Mouse (Mus musculus) kidney, embryonic 14.5 days (tissue): Measurements from ENCODE around the gene Ivns1abp. TPM values are rescaled to one million over a fixed set of nuclear protein-coding genes. Genes with fewer than 3 reads are reported as not detected.

Source experiments
- ATAC-seq: fragments of 200-750 bp; cut with Nextera tagmentation; 2 replicates; pipeline ENCODE4 v1.8.0; 2017; ENCODE audit warnings: moderate number of reproducible peaks, mild to moderate bottlenecking, moderate TSS enrichment, moderate library complexity; ENCODE audit not compliant: low FRiP score, low TSS enrichment
- H3K27ac ChIP-seq: fragments of 300-500 bp; sonication (generic); 2 replicates; pipeline ENCODE4 v1.5.1; 2014; ENCODE audit warnings: low read depth, mild to moderate bottlenecking, low read length, moderate library complexity, mixed read lengths
- H3K27me3 ChIP-seq: fragments of 300-500 bp; sonication (generic); 2 replicates; pipeline ENCODE4 v1.6.1; 2014; ENCODE audit warnings: mild to moderate bottlenecking, low read length; ENCODE audit not compliant: control insufficient read depth, insufficient read depth
- H3K36me3 ChIP-seq: fragments of 300-500 bp; sonication (generic); 2 replicates; pipeline ENCODE4 v1.6.1; 2014; ENCODE audit warnings: low read length, mixed read lengths; ENCODE audit not compliant: control insufficient read depth, insufficient read depth
- H3K4me1 ChIP-seq: fragments of 300-500 bp; sonication (generic); 2 replicates; pipeline ENCODE4 v1.6.1; 2014; ENCODE audit warnings: low read length, mixed read lengths; ENCODE audit not compliant: control insufficient read depth, insufficient read depth
- H3K4me2 ChIP-seq: fragments of 300-500 bp; sonication (generic); replicated peaks from 2 replicates; pipeline ENCODE4 v1.6.1; 2014; ENCODE audit warnings: low read depth, mild to moderate bottlenecking, low read length
- H3K4me3 ChIP-seq: fragments of 300-500 bp; sonication (generic); 2 replicates; pipeline ENCODE4 v1.5.1; 2014; ENCODE audit warnings: mild to moderate bottlenecking, low read length
- H3K9ac ChIP-seq: fragments of 300-500 bp; sonication (generic); 2 replicates; pipeline ENCODE4 v1.6.1; 2014; ENCODE audit warnings: low read depth, mild to moderate bottlenecking, low read length, moderate library complexity
- H3K9me3 ChIP-seq: fragments of 300-500 bp; sonication (generic); 2 replicates; pipeline ENCODE4 v1.6.1; 2016; ENCODE audit warnings: low read length; ENCODE audit not compliant: control insufficient read depth
- WGBS: fragments of 180-500 bp; shearing (Covaris S2); extraction: QIAGEN DNeasy Blood & Tissue Kit; methylation state at CpG from one replicate; pipeline ENCODE4 v1.1.7; 2014; 5-methylcytosine and 5-hydroxymethylcytosine counted together
- polyA plus RNA-seq: library from polyadenylated mRNA; unstranded; fragments of >200 nt; fragmentation: Nextera tagmentation; extraction: Ambion mirVana; gene quantifications from 2 replicates; pipeline ENCODE4 v1.2.1, GENCODE M21; 2014

Gene Ivns1abp
- polyA plus RNA-seq, 1 experiment from 2014 or later = 414 TPM

DNA sequence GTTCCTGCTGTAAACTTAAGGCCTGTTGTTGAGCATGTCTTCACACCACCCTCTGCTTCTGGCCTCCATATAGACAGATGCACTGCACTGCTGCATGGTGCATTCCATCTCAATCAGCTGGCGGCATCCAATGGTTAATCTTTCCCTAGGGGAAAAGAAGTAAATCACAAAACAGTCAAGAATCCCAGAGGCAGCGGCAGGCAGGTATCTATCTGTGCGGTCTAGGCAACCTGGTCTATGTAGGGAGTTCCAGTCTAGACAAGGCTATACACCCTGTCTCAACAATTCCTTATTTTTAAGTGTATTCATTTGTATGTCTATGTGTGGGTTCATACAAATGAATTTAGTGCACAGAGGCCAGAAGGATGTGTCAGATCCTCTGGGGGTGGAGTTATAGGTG lies 24.2 kb downstream of the Ivns1abp start:
- H3K9ac ChIP-seq = no peak overlapping the region
- WGBS = 90% methylated on average over 3 of the region's 3 CpGs
- H3K36me3 ChIP-seq = peaks cover 58% of the 10 kb centered on the region
- no peak for ATAC-seq
- H3K4me2 ChIP-seq = no peak overlapping the region
- no peaks in the 10 kb centered on the region for H3K27me3 ChIP-seq
- no peak overlapping the region for H3K4me3 ChIP-seq
- no peaks in the 10 kb centered on the region for H3K9me3 ChIP-seq
- H3K27ac ChIP-seq = no peak overlapping the region
- H3K4me1 ChIP-seq = no peaks in the 10 kb centered on the region

DNA sequence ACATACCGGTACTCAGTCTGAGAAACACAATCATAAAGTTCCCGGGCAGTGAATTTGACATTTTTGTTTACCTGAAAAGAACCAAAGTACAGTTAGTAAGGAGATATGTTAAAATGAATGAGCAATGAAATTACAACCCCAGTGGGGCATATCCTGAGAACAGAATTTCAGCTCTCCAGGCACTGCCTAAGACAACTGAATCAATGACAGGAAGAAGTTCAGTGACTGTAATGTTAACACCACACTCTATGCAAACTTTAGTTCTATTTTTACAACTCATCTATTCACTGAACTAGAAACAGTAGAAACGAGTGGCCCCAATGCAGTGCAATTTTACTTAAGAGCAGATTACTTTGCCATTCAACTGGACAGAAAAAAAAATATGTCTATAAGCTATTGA lies 26.3 kb downstream of the Ivns1abp start:
- WGBS = 82% methylated on average over 3 of the region's 3 CpGs
- H3K36me3 ChIP-seq = peaks cover 37% of the 10 kb centered on the region

DNA sequence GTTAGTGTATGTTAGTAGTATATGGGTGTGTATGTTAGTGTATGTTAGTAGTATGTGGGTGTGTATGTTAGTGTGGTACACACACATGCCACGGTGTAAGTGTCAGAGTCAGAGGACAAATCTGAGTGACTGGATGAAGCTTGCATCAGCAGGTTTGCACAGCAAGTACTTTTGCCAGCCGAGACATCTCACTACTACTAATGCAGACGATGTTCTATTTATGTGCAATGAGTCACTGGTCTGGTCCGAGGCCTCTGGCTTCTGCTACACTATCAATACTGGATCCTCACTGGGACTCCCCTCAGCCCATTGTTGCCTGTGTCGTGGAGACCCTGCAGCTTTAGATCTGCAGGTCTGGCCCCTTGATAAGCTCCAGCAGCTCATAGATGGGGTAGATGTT lies 27.3 kb downstream of the Ivns1abp start:
- no peaks in the 10 kb centered on the region for H3K4me1 ChIP-seq
- H3K36me3 ChIP-seq = peaks cover 28% of the 10 kb centered on the region
- no peaks in the 10 kb centered on the region for H3K9me3 ChIP-seq
- no peak overlapping the region for H3K9ac ChIP-seq
- no peak for ATAC-seq
- WGBS = 79% methylated on average over 5 of the region's 5 CpGs
- H3K27me3 ChIP-seq = no peaks in the 10 kb centered on the region
- H3K4me2 ChIP-seq = no peak overlapping the region
- no peak overlapping the region for H3K4me3 ChIP-seq
- H3K27ac ChIP-seq = no peak overlapping the region

More for the DNA sequence above, 26.3 kb downstream of the Ivns1abp start:
- no peak for ATAC-seq
- H3K4me3 ChIP-seq = no peak overlapping the region
- H3K9ac ChIP-seq = no peak overlapping the region
- H3K27ac ChIP-seq = no peak overlapping the region
- no peak overlapping the region for H3K4me2 ChIP-seq
- H3K9me3 ChIP-seq = no peaks in the 10 kb centered on the region
- H3K27me3 ChIP-seq = no peaks in the 10 kb centered on the region
- H3K4me1 ChIP-seq = no peaks in the 10 kb centered on the region

DNA sequence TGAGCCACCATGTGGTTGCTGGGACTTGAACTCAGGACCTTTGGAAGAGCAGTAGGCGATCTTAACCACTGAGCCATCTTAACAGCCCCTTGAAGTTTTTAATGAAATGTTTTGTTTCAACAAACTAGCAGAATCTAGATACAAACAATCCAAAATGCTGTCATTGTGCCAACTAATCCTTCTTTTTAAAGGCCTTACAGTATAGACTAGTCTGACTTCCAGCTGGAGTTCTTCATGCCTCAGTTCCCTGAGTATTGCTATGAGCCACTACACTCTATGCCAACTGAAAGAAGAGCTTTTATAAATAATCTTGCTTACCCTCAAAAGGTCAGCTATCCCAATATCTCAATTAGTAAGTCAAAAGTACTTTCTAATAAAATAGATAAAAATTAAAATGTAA lies 28.5 kb downstream of the Ivns1abp start:
- Histone ChIP-seq H3K4me2 (no peak overlapping the region), H3K27me3 (no peaks in the 10 kb centered on the region), H3K9ac (no peak overlapping the region), H3K9me3 (no peaks in the 10 kb centered on the region), H3K4me1 (no peaks in the 10 kb centered on the region), H3K4me3 (no peak overlapping the region), H3K27ac (no peak overlapping the region), H3K36me3 (peaks cover 23% of the 10 kb centered on the region)
- no peak for ATAC-seq
- WGBS = 94% methylated on average over 1 of the region's 1 CpGs

DNA sequence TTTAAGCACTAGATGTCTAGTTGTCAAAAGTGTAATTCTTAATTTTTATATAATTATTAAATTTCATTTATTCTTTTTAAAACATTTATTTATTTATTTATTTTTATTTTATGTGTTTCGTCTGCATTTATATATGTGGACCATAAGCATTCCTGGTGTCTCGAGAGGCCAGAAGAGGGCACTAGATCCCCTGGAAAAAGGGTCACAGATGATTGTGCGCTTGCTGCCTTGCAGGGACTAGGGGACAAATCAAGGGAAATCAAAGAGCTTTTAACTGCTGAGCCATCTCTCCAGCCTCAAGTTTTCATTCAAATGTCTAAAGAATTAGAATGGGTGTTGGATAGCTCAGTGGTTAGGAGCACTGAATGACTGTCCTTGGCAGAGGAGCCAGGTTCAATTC lies 33.1 kb downstream of the Ivns1abp start:
- 89% methylated on average over 3 of the region's 3 CpGs for WGBS
- Histone ChIP-seq H3K36me3 (peaks cover 10% of the 10 kb centered on the region), H3K9ac (no peak overlapping the region), H3K4me3 (no peak overlapping the region), H3K27me3 (no peaks in the 10 kb centered on the region), H3K4me1 (no peaks in the 10 kb centered on the region), H3K4me2 (no peak overlapping the region), H3K9me3 (no peaks in the 10 kb centered on the region), H3K27ac (no peak overlapping the region)
- ATAC-seq = no peak

DNA sequence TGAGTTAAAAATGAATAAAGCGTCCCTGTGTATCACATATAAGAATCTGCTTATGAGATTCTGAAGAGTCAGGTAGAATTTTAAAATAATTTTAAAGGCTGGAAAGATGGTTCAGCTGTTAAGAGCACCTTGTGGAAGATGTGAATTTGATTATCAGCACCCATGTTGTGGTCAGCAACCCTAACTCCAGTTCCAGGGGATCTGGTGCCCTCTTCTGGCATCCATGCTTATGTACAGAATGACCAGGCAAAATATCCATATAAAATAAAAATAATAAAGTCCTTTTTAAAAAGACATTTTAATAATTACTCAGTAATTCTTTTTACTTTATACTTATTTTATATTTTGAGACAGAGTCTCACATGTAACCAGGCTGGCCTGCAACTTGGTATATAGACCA lies 45.8 kb downstream of the Ivns1abp start:
- no peak overlapping the region for H3K4me3 ChIP-seq
- no peaks in the 10 kb centered on the region for H3K9me3 ChIP-seq
- WGBS = 97% methylated on average over 1 of the region's 1 CpGs
- H3K27me3 ChIP-seq = no peaks in the 10 kb centered on the region
- H3K27ac ChIP-seq = no peak overlapping the region
- no peak for ATAC-seq
- no peaks in the 10 kb centered on the region for H3K4me1 ChIP-seq
- no peak overlapping the region for H3K4me2 ChIP-seq
- peaks cover 20% of the 10 kb centered on the region; the same call in 1 of the 2 replicates for H3K36me3 ChIP-seq
- H3K9ac ChIP-seq = no peak overlapping the region

DNA sequence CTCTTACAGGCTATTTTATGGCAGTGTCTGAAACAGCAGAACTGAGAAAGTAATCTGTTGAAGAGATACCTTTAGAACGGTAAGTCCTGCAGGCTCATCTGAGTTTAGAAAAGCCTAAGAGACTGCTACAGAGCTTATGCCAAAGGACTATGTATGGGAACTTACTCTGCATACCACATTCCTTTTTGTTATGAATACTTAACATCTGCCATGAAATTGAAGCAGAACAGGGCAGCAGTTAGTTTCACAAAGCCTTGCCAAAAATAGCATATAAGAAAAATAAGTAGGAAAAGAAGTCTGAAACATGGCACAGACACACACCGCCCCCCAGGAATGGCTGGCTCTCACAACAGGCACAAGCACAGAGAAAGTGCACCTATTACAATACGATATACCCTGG lies 65.5 kb downstream of the Ivns1abp start:
- Histone ChIP-seq H3K9me3 (no peaks in the 10 kb centered on the region), H3K36me3 (peaks cover 24% of the 10 kb centered on the region; the same call in 1 of the 2 replicates), H3K9ac (no peak overlapping the region), H3K4me3 (no peak overlapping the region), H3K4me1 (no peaks in the 10 kb centered on the region), H3K27ac (no peak overlapping the region), H3K4me2 (no peak overlapping the region), H3K27me3 (no peaks in the 10 kb centered on the region)
- 94% methylated on average over 3 of the region's 3 CpGs for WGBS
- ATAC-seq = no peak

Other genes starting within 250 kb of the Ivns1abp start
- 0.20 and 0.26 TPM in 2 replicates for gene Gm47985, start 161.9 kb upstream of the Ivns1abp start, polyA plus RNA-seq
- gene Gm8947, start 152.1 kb upstream of the Ivns1abp start, polyA plus RNA-seq = 0.41 and 0.44 TPM in 2 replicates
- gene Gm47995, start 146.0 kb upstream of the Ivns1abp start, polyA plus RNA-seq = 0.34 TPM in 1 of 2 replicates, not detected in the other
- gene 3110040M04Rik, start 140.4 kb upstream of the Ivns1abp start, polyA plus RNA-seq = 0.58 and 0.76 TPM in 2 replicates
- gene Gm47996, start 134.3 kb upstream of the Ivns1abp start, polyA plus RNA-seq = not detected in 2 replicates
- gene Swt1, start 84.0 kb downstream of the Ivns1abp start, polyA plus RNA-seq = 27.6 and 27.9 TPM in 2 replicates
- 41.7 and 48.0 TPM in 2 replicates for gene Trmt1l, start 84.1 kb downstream of the Ivns1abp start, polyA plus RNA-seq
- gene Rnf2, start 156.5 kb downstream of the Ivns1abp start, polyA plus RNA-seq = 82.7 and 105 TPM in 2 replicates
- gene Fam129a, start 226.7 kb downstream of the Ivns1abp start, polyA plus RNA-seq = 3.1 and 5.9 TPM in 2 replicates